Mouse (Mus musculus) forebrain, postnatal 0 days (tissue): ENCODE data around the gene BC035947. TPM values are rescaled to one million over a fixed set of nuclear protein-coding genes. Genes with fewer than 3 reads are reported as not detected.

Experiments
- ATAC-seq: fragments of 200-750 bp; cut with Nextera tagmentation; 2 replicates; pipeline ENCODE4 v1.8.0; 2017; ENCODE audit warnings: mild to moderate bottlenecking, moderate library complexity
- DNase-seq: peaks from one replicate; pipeline ENCODE4 v3.0.0-alpha.2; 2015
- H3K27ac ChIP-seq: fragments of 300-500 bp; sonication (generic); 2 replicates; pipeline ENCODE4 v1.5.1; 2014; ENCODE audit warnings: low read depth, mild to moderate bottlenecking, antibody characterized with exemption, low read length, moderate library complexity, mixed read lengths
- H3K27me3 ChIP-seq: fragments of 300-500 bp; sonication (generic); 2 replicates; pipeline ENCODE4 v1.6.1; 2014; ENCODE audit warnings: mild to moderate bottlenecking, low read length, mixed read lengths; ENCODE audit not compliant: insufficient read depth
- H3K36me3 ChIP-seq: fragments of 300-500 bp; sonication (generic); 2 replicates; pipeline ENCODE4 v1.6.1; 2014; ENCODE audit warnings: mild to moderate bottlenecking, moderate library complexity; ENCODE audit not compliant: insufficient read depth
- H3K4me1 ChIP-seq: fragments of 300-500 bp; sonication (generic); 2 replicates; pipeline ENCODE4 v1.6.1; 2014; ENCODE audit warnings: antibody characterized with exemption; ENCODE audit not compliant: insufficient read depth
- H3K4me2 ChIP-seq: fragments of 300-500 bp; sonication (generic); 2 replicates; pipeline ENCODE4 v1.6.1; 2014; ENCODE audit warnings: low read depth, mild to moderate bottlenecking, moderate library complexity
- H3K4me3 ChIP-seq: fragments of 300-500 bp; sonication (generic); 2 replicates; pipeline ENCODE4 v1.5.1; 2014; ENCODE audit warnings: low read depth, low read length, mixed read lengths
- H3K9ac ChIP-seq: fragments of 300-500 bp; sonication (generic); 2 replicates; pipeline ENCODE4 v1.6.1; 2014; ENCODE audit warnings: mild to moderate bottlenecking
- H3K9me3 ChIP-seq: fragments of 300-500 bp; sonication (generic); 2 replicates; pipeline ENCODE4 v1.6.1; 2016; ENCODE audit warnings: low read length
- CTCF ChIP-seq: sonication (generic); IDR thresholded peaks from 2 replicates; pipeline ENCODE4 v1.5.1; 2016; ENCODE audit warnings: antibody characterized with exemption, control low read depth, low read depth
- WGBS: fragments of 180-500 bp; shearing (Covaris S2); extraction: QIAGEN DNeasy Blood & Tissue Kit; methylation state at CpG from one replicate; pipeline ENCODE4 v1.1.7; 2014; 5-methylcytosine and 5-hydroxymethylcytosine counted together
- polyA plus RNA-seq: library from polyadenylated mRNA; unstranded; fragments of >200 nt; fragmentation: Nextera tagmentation; extraction: Ambion mirVana; gene quantifications from 2 replicates; pipeline ENCODE4 v1.2.1, GENCODE M21; 2015
- total RNA-seq: library from RNA; depleted of rRNA; stranded (reverse); fragments of >200 nt; gene quantifications from 2 replicates; pipeline ENCODE4 v1.2.3, GENCODE M21; 2014; rRNA removed

Gene BC035947
- total and polyA plus RNA-seq, 2 experiments from 2014 or later, result 0.40 to 1.5 TPM

DNA sequence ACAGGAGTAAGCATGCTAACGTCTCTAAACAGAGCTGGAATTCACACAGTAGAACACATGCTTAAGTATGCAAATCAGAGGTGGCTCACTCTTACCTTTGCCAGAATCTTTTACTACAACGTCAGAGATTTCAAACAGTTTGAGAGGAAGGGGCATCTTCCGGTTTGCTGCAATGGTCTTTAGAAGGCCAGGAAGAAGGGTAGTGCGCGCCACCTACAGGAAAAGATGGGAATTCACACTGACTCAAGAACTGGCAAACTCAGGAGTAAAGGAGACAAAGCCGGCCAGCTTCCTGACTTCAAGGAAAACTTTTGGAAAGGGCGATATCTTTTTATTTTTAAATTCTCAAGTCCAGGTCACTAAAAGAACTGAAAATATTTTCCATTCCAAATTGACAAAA, 57.3 kb downstream of the BC035947 start:
- peaks cover 69% of the 10 kb centered on the region for H3K36me3 ChIP-seq
- ATAC-seq (peak; percentile 53; the same call in 1 of the 2 replicates), DNase-seq (peak; percentile 76)
- H3K4me2 ChIP-seq, result no peak overlapping the region
- TF ChIP-seq CTCF, result peak; percentile 84
- H3K9ac ChIP-seq, result no peak overlapping the region
- H3K9me3 ChIP-seq, result no peaks in the 10 kb centered on the region
- H3K27me3 ChIP-seq, result no peaks in the 10 kb centered on the region
- H3K27ac ChIP-seq, result no peak overlapping the region
- no peaks in the 10 kb centered on the region for H3K4me1 ChIP-seq
- no peak overlapping the region for H3K4me3 ChIP-seq
- 26% methylated on average over 7 of the region's 7 CpGs for WGBS

DNA sequence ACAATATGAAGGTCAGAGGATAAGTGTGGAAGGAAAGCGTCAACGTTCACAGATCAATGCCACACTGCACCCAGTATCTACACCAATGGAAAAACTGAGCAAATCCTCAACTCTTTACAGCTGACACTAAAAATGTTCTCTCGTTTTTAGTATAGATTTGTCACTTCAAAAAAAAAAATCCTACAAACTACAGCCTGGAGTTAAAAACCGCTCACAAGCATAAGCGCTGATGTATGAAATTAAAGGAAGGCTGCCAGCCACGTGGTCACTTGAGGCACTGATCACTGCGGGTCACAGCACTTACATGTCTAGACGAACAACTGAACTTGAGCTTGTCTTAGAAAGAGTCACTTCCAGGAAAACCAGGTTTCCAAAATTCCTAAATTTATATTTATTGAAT, 58.1 kb downstream of the BC035947 start:
- Histone ChIP-seq H3K4me2 (no peak overlapping the region), H3K27me3 (no peaks in the 10 kb centered on the region), H3K9me3 (no peaks in the 10 kb centered on the region), H3K4me1 (no peaks in the 10 kb centered on the region), H3K27ac (no peak overlapping the region), H3K4me3 (no peak overlapping the region), H3K36me3 (peaks cover 61% of the 10 kb centered on the region), H3K9ac (no peak overlapping the region)
- DNase-seq (no peak), ATAC-seq (no peak)
- TF ChIP-seq CTCF, result no peak
- 94% methylated on average over 8 of the region's 8 CpGs for WGBS

DNA sequence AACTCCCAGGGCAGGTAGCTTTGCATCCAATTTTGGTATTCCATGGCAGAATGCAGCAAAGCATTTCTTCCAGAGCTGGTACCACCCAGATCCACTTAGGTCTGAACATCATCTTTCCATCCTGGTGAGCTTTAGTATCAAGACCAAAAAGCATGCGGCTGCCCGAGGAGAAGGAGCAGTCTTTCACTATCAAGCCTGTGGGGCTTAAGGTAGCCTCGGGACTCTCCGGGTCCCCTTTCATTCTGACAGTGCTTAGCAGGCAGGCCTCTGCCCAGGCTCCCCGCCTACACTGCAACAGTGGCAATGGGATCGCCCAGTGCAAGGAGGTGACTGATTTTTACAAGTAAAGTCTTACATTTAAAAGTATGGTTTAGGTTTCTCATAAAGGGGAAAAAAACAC, 59.4 kb downstream of the BC035947 start:
- no peaks in the 10 kb centered on the region for H3K4me1 ChIP-seq
- H3K9ac ChIP-seq, result no peak overlapping the region
- H3K27me3 ChIP-seq, result no peaks in the 10 kb centered on the region
- TF ChIP-seq CTCF, result no peak
- no peak overlapping the region for H3K27ac ChIP-seq
- DNase-seq (no peak), ATAC-seq (no peak)
- no peak overlapping the region for H3K4me3 ChIP-seq
- no peaks in the 10 kb centered on the region for H3K9me3 ChIP-seq
- no peak overlapping the region for H3K4me2 ChIP-seq
- WGBS, result 79% methylated on average over 6 of the region's 6 CpGs
- peaks cover 54% of the 10 kb centered on the region for H3K36me3 ChIP-seq

- no peak overlapping the region for H3K4me3 ChIP-seq
- H3K9me3 ChIP-seq, result no peaks in the 10 kb centered on the region
- no peak overlapping the region for H3K4me2 ChIP-seq
- H3K4me1 ChIP-seq, result no peaks in the 10 kb centered on the region
- H3K36me3 ChIP-seq, result peaks cover 47% of the 10 kb centered on the region
- no peak for TF ChIP-seq CTCF
- ATAC-seq (peak; percentile 32), DNase-seq (no peak)
- H3K27ac ChIP-seq, result no peak overlapping the region
- no peak overlapping the region for H3K9ac ChIP-seq
- H3K27me3 ChIP-seq, result no peaks in the 10 kb centered on the region
- 46% methylated on average over 12 of the region's 12 CpGs for WGBS
Measured at GRCm38 (mm10) chr1:78451070-78451854, 60.7 kb downstream of the BC035947 start.

GRCm38 (mm10) chr1:78448091-78448490, 63.9 kb downstream of the BC035947 start:
- H3K36me3 ChIP-seq, result peaks cover 32% of the 10 kb centered on the region

More at GRCm38 (mm10) chr1:78448091-78448490, 63.9 kb downstream of the BC035947 start:
- ATAC-seq (peak; percentile 32; the same call in 1 of the 2 replicates), DNase-seq (no peak)
- H3K4me2 ChIP-seq, result no peak overlapping the region
- no peak overlapping the region for H3K9ac ChIP-seq
- no peaks in the 10 kb centered on the region for H3K9me3 ChIP-seq
- H3K27me3 ChIP-seq, result no peaks in the 10 kb centered on the region
- H3K4me3 ChIP-seq, result no peak overlapping the region
- no peak overlapping the region for H3K27ac ChIP-seq
- H3K4me1 ChIP-seq, result no peaks in the 10 kb centered on the region
- no peak for TF ChIP-seq CTCF
- WGBS, result 28% methylated on average over 1 of the region's 1 CpGs

Other genes starting within 250 kb of the BC035947 start
- 0.67 and 1.2 TPM in 2 replicates for gene Sgpp2, start 201.8 kb downstream of the BC035947 start, total RNA-seq
- gene Sgpp2, start 201.8 kb downstream of the BC035947 start, polyA plus RNA-seq, result 0.40 and 0.84 TPM in 2 replicates
- gene Farsb, start 23.3 kb downstream of the BC035947 start, total RNA-seq, result 90.6 and 96.9 TPM in 2 replicates
- 152 and 154 TPM in 2 replicates for gene Farsb, start 23.3 kb downstream of the BC035947 start, polyA plus RNA-seq
- gene Mogat1, start 1.2 kb downstream of the BC035947 start, total RNA-seq, result 1.1 TPM in 1 of 2 replicates, not detected in the other
- gene Mogat1, start 1.2 kb downstream of the BC035947 start, polyA plus RNA-seq, result 0.34 TPM in 1 of 2 replicates, not detected in the other
- 103 and 107 TPM in 2 replicates for gene Acsl3, start 145.7 kb upstream of the BC035947 start, total RNA-seq
- 59.6 and 75.6 TPM in 2 replicates for gene Acsl3, start 145.7 kb upstream of the BC035947 start, polyA plus RNA-seq
- gene Utp14b, start 145.9 kb upstream of the BC035947 start, total RNA-seq, result 9.2 and 12.4 TPM in 2 replicates
- gene Utp14b, start 145.9 kb upstream of the BC035947 start, polyA plus RNA-seq, result 2.1 and 2.8 TPM in 2 replicates